Mouse (Mus musculus): ENCODE measurements at regions not wholly inside any gene's neighbourhood (a gene's known extent, or its start where the extent isn't known, plus 50 kb on each side); places are given as distances from the start of the nearest gene placed in this dataset.

- no peak for TF ChIP-seq POLR2A (IDR thresholded peaks at IDR 0.05; ENCODE audit: control insufficient read depth, low read depth, low read length)
- TF ChIP-seq CTCF (IDR thresholded peaks at IDR 0.05; ENCODE audit: control insufficient read depth, insufficient read depth, insufficient replicate concordance, low read depth, low read length) = no peak
Observed at GRCm38 (mm10) chr10:68855934-68856891, 132.8 kb downstream of the Tmem26 start.
